Mouse (Mus musculus): Measurements from ENCODE around the gene Pip5k1b.

The Pip5k1b gene

DNA sequence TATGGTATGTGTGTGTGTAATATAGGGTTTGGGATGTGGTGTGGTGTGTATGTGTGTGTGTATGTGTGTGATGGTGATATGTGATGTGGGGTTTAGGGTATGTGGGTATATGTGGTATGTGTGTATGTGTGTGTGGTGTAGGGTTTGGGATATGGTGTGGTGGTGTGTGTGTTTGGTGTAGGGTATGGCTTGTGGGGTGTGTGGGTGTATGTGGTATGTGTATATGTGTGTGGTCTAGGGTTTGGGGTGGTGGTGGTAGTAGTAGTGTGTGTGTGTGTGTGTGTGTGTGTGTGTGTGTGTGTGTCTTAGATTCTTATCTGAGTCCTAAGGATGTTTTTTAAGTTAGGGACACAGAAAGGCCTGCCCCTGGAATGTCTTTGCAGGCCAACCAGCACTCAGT is 37.3 kb downstream of the Pip5k1b start:
- DNase-seq (ENCODE audit: low spot score), result no peak

DNA sequence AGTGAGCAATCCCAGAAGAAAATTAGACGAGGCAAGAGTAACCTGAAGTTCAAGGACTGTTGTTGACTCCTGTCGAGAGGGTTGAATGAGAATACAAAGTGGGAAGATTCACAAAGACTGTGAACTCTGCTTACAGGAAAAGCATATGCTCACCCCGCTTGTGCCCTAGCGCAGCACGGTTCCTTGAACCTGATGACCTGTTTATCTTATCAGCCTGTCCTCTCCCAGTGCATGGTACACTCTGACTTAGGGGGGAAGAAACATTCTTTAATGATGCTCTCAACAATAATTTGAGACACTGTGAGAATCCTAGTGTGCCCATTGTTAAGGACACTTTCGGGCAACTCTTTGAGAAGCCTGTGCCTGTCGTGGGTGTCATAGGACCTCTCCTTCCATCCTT is 38.6 kb downstream of the Pip5k1b start:
- DNase-seq (ENCODE audit: low spot score), result no peak

DNA sequence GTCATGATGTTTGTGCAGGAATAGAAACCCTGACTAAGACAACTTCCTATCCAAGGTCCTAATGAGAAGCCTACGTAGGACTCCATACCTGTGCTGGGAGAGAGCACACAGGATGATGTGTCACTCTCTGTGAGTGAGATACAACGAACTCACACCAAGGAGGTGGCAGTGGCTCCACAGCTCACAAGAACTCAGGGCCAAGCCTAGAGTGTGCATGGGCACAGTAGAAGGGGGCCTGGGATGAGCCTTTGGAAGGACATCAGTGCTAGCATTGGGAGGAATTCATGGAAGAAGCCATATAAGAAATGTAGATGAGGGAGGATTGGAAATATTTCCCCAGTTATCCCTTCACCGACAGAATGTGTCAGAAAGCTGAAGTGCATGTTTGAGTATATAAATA is 39.7 kb downstream of the Pip5k1b start:
- DNase-seq (ENCODE audit: low spot score), result no peak

DNA sequence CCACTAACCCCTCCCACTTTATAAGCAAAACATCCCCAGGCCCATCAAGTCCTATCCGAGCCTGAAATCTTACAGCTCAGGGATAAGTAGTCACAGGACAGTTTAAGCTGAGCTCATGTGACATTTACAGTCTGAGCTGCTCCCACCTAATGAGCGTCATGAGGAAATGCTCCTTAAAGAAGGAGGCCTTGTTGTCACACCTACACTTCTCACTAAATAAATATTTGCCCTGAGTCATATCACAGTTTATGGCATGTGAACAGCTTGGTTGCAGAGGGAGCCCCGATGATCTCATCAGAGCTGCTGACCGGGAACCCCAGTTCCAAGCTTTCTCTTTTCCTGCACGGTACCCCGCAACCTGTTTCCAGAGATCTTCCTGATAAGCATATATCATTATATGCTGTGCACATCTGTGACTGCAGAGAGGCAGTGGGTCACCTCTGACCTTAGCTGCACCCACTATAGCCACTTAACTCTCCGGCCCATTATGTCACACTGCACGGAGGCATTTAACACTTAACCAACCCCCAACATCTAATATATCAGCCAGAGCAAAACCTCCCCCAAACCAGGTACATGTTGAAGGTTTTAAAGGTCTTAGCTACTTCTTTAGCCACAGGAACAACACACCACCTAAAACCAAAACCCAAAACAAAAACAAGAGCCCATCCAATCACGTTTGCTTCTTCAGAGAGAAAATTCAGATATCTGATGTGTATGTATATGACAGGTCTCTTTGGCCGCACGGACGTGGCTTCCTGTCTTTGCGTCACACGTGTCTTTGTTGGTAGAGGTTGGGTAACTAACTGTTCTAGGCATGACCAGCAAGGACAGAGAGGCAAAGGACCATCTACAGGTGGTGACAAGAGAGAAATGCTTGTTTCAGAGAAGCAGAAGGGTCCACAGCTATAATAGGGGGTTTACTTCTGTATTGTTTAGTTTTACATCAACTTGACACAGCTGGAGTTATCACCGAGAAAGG is 40.7 kb downstream of the Pip5k1b start:
- DNase-seq (ENCODE audit: low spot score), result no peak

GRCm38 (mm10) chr19:24513105-24513843 is 42.4 kb downstream of the Pip5k1b start:
- no peak for DNase-seq (ENCODE audit: low spot score)

DNA sequence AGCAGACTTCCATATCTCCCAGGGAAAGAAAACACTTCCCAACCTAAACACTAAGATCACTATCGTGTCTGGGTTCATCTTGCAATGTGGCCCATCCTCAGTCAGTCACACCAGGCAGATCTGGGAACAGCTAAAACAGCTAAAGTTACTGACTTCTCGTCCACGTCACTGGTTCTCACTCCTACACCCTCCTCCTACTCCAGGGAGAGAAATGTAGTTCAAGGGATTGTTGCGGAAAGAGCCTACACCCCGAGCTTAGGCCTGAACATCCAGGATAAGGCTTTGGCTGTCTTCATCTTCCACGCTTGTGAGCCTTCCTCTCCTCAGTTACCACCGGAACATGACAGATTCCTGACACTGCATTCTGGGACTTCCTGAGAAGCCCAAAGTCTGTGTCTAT is 43.7 kb downstream of the Pip5k1b start:
- no peak for DNase-seq (ENCODE audit: low spot score)

DNA sequence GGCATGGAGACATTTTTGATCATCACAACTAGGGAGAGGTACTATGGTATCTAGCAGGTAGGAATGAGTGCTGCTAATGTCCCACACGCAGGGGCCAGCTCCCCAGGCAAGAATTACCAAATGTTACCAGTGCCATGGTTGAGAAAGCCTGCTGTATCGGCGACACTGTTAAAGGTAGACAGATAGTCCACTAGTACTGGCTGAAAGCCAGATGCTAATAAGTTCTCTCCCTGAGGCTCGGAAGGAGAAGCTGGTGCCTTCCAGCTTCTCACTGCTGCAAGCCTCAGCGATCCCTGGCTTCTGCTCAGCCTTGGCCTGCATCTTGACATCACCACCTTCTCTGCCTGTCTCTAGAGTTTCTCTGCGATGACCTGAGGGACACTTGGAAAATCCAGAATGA is 46.3 kb downstream of the Pip5k1b start:
- DNase-seq (ENCODE audit: low spot score), result no peak

GRCm38 (mm10) chr19:24508087-24508767 is 47.4 kb downstream of the Pip5k1b start:
- DNase-seq (ENCODE audit: low spot score), result no peak

DNA sequence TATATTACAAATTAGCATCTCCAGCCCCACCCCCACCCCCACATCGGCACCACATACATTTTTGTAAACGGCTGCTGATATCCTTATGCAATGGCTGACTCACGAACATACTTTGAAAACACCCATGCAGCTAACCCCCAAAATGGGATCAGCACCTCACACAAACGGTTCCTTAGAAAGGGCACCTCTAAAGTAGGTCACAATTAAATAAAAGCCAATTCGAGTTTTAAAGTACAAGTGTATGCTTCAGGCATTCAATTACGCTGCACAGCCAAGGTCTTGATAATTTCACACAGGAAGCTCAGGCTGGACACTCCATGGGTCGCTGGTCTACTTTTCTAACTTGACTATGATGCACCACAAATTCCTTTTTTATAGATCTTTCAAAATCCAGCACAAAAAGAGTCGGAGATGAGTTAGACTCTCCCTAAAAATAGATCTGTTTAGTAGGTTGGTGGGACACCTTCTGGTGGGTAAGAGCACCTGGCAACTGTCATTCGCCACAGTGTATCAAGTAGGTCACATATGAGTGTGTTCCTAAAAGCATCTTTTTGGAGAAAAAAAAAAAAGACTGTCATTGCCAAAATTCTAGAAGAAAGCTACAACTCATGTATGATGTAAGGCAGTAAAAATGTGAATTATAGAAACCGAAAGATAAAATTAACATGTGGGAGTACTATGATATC is 52.8 kb downstream of the Pip5k1b start:
- no peak for DNase-seq (ENCODE audit: low spot score)

DNA sequence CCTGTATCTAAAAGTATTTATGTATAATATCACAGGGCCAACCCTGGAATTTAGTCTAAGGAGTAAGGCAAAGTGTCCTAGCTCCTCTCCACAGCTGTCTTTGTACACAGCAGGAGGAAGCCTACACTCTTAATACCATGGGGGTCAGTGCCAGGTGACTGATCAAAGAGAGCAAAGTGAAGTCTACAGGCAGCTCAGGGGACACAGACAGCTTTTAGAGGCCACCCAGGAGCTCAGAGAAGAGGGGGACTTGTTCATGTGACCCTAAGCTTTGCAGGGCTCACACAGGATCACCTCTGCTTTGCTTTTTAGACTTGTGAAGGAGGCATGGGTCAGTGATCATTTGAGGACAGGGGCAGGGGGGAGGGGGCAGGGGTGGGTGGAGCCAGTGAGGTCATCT is 54.1 kb downstream of the Pip5k1b start:
- DNase-seq (ENCODE audit: low spot score), result no peak

- no peak for DNase-seq (ENCODE audit: low spot score)
These were observed 55.2 kb downstream of the Pip5k1b start for GRCm38 (mm10) chr19:24500431-24500830.

- no peak for DNase-seq (ENCODE audit: low spot score)
These were observed 56.4 kb downstream of the Pip5k1b start for GRCm38 (mm10) chr19:24499291-24499690.

DNA sequence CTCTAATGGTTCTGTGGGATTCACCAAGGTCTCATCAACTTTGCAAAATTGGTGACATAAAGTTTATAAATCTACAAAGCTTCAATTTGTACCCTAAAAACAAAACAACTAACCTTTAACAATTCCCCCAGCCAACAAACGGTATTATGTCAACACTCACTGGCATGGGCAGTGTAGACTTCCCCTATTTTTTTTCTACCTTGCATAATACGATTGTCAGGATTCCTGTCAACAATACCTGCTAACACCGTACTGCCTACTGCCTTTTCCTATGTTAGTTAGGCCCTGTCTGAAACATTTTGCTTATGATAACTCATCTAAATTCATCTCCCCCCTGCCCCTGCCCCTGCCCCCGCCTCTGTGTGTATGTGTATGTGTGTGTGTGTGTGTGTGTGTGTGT is 61.8 kb downstream of the Pip5k1b start:
- DNase-seq (ENCODE audit: low spot score), result no peak

DNA sequence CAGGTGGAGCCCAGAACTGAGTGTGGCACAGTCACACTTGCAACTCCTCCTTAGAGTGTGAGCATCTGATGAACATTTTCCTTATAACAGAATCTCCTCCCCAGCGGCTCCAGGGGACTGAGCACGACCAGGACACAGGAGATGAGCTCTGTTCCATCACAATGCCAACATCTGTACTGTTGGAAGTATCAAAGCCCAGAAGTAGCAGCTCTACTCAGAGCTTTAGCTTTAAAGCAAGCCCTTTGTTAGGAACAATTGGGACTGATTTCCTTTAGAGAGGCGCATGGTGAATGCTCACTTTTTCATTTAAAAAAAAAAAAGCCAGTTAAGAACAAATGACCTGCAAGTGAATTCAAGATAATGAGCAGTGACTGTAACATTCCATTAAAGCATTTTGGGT is 63.8 kb downstream of the Pip5k1b start:
- DNase-seq (ENCODE audit: low spot score), result no peak

DNA sequence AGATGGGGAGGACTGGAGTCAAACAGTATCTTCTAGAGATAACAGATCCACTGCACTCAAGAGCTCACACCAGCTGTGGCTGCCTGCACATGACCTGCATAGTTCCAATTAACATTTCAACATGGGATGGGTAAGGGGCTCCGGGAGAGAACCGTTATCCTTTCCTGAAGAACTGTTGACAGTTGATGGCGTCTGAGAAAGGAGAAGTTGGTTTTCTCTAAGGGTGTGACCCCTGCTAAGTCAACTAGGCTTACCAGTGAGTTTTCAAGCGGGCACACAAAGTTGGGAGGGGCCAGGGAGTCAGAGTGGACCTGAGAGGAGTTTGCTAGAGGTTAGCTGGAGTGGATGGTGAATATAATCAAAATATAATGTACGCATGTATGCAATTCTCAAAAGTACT is 65.4 kb downstream of the Pip5k1b start:
- DNase-seq (ENCODE audit: low spot score), result no peak

DNA sequence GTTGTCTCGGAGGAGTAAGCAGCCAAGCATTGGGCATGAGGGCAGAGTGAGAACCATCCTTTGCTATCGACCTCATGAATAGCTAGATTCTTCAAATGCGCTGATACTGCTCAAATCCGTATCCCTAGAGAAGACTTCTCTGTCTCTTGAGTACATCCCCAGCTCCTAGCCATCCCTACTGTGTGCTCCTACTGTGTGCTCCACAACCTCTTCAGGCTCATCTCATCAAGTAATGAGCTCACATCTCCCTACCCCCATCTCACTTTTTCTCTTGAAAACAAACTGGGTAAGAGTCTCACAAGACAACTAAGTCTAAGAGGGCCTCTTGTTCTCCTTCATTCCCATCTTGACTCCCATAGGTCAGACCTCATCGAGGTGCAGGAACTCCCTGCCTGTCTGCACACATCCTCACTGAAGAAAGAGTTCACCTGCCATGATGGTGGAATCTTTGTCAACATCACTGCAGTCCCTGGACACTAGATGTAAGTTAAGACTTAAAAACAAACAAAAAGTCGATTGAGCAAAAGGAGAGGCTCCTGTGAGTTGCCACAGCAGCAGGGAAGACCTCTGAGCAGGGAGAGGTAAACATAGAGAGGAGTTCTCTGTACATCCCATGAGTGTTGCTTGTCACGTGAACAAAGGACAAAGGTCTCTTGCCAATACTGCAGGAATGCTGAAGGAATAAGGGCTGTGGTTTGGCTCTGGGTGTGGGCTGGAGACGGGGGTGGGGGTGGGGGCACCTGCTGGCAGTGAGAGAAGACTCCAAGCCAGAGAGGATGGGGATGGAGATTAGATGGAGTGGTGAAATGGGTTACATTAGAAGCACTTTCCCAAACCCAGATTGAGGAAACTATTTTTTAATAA is 69.0 kb downstream of the Pip5k1b start:
- no peak for DNase-seq (ENCODE audit: low spot score)

GRCm38 (mm10) chr19:24484612-24485194 is 71.0 kb downstream of the Pip5k1b start:
- DNase-seq (ENCODE audit: low spot score), result no peak

GRCm38 (mm10) chr19:24480916-24481315 is 74.8 kb downstream of the Pip5k1b start:
- DNase-seq (ENCODE audit: low spot score), result no peak

DNA sequence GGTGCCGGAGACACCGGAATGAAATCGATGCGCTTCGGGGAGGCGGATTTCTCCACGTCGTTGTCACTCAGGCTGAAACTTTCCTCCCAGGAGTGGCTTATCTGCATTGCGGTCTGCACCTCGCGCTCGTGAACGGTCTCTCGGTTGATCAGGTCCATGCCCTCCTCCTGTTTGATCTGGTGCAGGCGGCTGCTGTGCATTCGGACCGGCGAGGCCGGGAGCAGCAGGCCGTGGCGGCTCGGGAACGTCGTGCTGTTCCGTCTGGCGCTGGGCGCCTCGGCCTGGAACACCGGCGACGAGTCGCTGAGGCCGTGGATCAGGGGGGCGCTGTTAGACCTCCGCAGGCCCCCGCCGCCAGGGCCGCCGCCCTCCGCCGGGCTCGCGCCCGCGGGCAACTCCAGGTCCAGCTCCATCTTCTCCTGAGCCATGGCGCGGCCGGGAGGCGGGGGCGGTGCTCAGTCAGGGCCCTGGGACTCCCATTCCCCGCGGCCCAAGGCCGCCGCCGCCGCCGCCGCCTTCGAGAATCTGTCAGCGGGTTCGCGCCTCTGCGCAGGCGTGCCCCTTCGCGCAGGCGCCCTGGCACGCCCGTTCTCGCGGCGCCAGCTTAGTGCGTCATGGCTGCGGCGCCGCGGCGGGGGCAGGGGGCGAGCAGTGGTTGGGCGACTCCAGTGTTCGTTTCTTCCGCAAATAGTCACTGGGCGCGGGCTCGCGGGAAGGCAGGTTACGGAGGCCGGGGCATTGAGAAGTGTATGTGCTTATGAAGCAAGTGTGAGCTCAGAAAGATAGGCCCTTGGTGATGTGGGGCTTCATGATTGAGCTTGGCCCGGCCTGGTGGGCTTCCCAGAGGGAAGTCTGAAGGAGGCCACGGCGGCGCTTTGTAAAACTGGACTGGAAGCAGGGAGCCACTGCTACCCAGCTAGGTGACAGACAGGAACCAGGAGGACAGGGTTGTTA is 78.5 kb downstream of the Pip5k1b start, which contains the start of gene Fam122a:
Gene Fam122a (minus strand): TSS at position 428 of the 954 bp plus-strand sequence.
- DNase-seq (ENCODE audit: low spot score), result peak; percentile 94
